Mouse (Mus musculus) ZHBTc4 (cell line): ENCODE measurements around the gene Dolpp1.
"Not testable (repeated sequence)": the region's sequence is repeated elsewhere in the genome, so short reads cannot be mapped to it uniquely, and the experiment has no call there.

Source experiments
- DNase-seq: peaks from one replicate; pipeline ENCODE4 v3.0.0-alpha.2; 2011; ENCODE audit warnings: low read depth, low spot score

Dolpp1 gene

GRCm38 (mm10) chr2:30409454-30410176, 17.6 kb downstream of the Dolpp1 start:
- DNase-seq: no peak

GRCm38 (mm10) chr2:30413038-30413973, 21.3 kb downstream of the Dolpp1 start:
- no peak for DNase-seq

GRCm38 (mm10) chr2:30414101-30414500, 22.0 kb downstream of the Dolpp1 start:
- DNase-seq: no peak

- no peak for DNase-seq
Observed at GRCm38 (mm10) chr2:30414681-30415080, 22.6 kb downstream of the Dolpp1 start.

- peak; percentile 94 for DNase-seq
Observed at GRCm38 (mm10) chr2:30415157-30415935, 23.3 kb downstream of the Dolpp1 start, which contains the start of gene Crat. TSS of gene Crat (minus strand) at chr2:30415813.

- DNase-seq: peak; percentile 96
Observed at GRCm38 (mm10) chr2:30415936-30416648, 24.0 kb downstream of the Dolpp1 start, which contains the start of gene Ptpa. TSS of gene Ptpa (plus strand) at chr2:30416039.

GRCm38 (mm10) chr2:30416649-30416965, 24.6 kb downstream of the Dolpp1 start:
- no peak for DNase-seq

GRCm38 (mm10) chr2:30417154-30417553, 25.1 kb downstream of the Dolpp1 start:
- not testable (repeated sequence) for DNase-seq

GRCm38 (mm10) chr2:30417595-30418165, 25.6 kb downstream of the Dolpp1 start:
- DNase-seq: no peak

GRCm38 (mm10) chr2:30418259-30418658, 26.2 kb downstream of the Dolpp1 start:
- DNase-seq: no peak

- no peak for DNase-seq
Observed at GRCm38 (mm10) chr2:30419112-30419511, 27.1 kb downstream of the Dolpp1 start.

GRCm38 (mm10) chr2:30421432-30421831, 29.4 kb downstream of the Dolpp1 start:
- no peak for DNase-seq

- DNase-seq: no peak
Observed at GRCm38 (mm10) chr2:30429156-30429555, 37.1 kb downstream of the Dolpp1 start.

- DNase-seq: peak; percentile 78
Observed at GRCm38 (mm10) chr2:30435326-30436155, 43.5 kb downstream of the Dolpp1 start.

GRCm38 (mm10) chr2:30436156-30436545, 44.1 kb downstream of the Dolpp1 start:
- DNase-seq: peak; percentile 63

GRCm38 (mm10) chr2:30436809-30437208, 44.8 kb downstream of the Dolpp1 start:
- no peak for DNase-seq

- DNase-seq: no peak
Observed at GRCm38 (mm10) chr2:30437791-30438190, 45.7 kb downstream of the Dolpp1 start.

- no peak for DNase-seq
Observed at GRCm38 (mm10) chr2:30439631-30440030, 47.6 kb downstream of the Dolpp1 start.

- no peak for DNase-seq
Observed at GRCm38 (mm10) chr2:30440211-30440700, 48.2 kb downstream of the Dolpp1 start.
